Mouse (Mus musculus) midbrain, embryonic 14.5 days (tissue): Measurements from ENCODE around the gene Gng3. TPM values are rescaled to one million over a fixed set of nuclear protein-coding genes. Genes with fewer than 3 reads are reported as not detected.
A peak's percentile ranks its signal among the peaks of the same experiment; 100 is the strongest.

Experiments
- ATAC-seq: fragments of 200-750 bp; cut with Nextera tagmentation; 2 replicates; pipeline ENCODE4 v1.8.0; 2017; ENCODE audit warnings: moderate number of reproducible peaks, moderate library complexity; ENCODE audit not compliant: low FRiP score, low TSS enrichment
- DNase-seq: peaks from one replicate; pipeline ENCODE4 v3.0.0-alpha.2; 2015
- H3K27ac ChIP-seq: fragments of 300-500 bp; sonication (generic); replicated peaks from 2 replicates; pipeline ENCODE4 v1.5.1; 2014; ENCODE audit warnings: mild to moderate bottlenecking, low read depth, low read length, moderate library complexity
- H3K27me3 ChIP-seq: fragments of 300-500 bp; sonication (generic); 2 replicates; pipeline ENCODE4 v1.6.1; 2014; ENCODE audit warnings: low read length, control low read depth, mixed read lengths; ENCODE audit not compliant: control insufficient read depth, insufficient read depth
- H3K36me3 ChIP-seq: fragments of 300-500 bp; sonication (generic); 2 replicates; pipeline ENCODE4 v1.6.1; 2014; ENCODE audit warnings: low read length, control low read depth; ENCODE audit not compliant: control insufficient read depth, insufficient read depth
- H3K4me1 ChIP-seq: fragments of 300-500 bp; sonication (generic); 2 replicates; pipeline ENCODE4 v1.6.1; 2014; ENCODE audit warnings: mild to moderate bottlenecking, antibody characterized with exemption, low read length, control low read depth; ENCODE audit not compliant: control insufficient read depth, insufficient read depth
- H3K4me2 ChIP-seq: fragments of 300-500 bp; sonication (generic); 2 replicates; pipeline ENCODE4 v1.6.1; 2014; ENCODE audit warnings: mild to moderate bottlenecking, low read length, moderate library complexity
- H3K4me3 ChIP-seq: fragments of 300-500 bp; sonication (generic); replicated peaks from 2 replicates; pipeline ENCODE4 v1.5.1; 2014; ENCODE audit warnings: low read depth, low read length
- H3K9ac ChIP-seq: fragments of 300-500 bp; sonication (generic); replicated peaks from 2 replicates; pipeline ENCODE4 v1.6.1; 2014; ENCODE audit warnings: mild to moderate bottlenecking, low read length, moderate library complexity
- H3K9me3 ChIP-seq: fragments of 300-500 bp; sonication (generic); 2 replicates; pipeline ENCODE4 v1.6.1; 2016; ENCODE audit warnings: low read length, control low read depth, mixed read lengths; ENCODE audit not compliant: control insufficient read depth
- WGBS: fragments of 180-500 bp; shearing (Covaris S2); extraction: QIAGEN DNeasy Blood & Tissue Kit; methylation state at CpG from one replicate; pipeline ENCODE4 v1.1.7; 2014; 5-methylcytosine and 5-hydroxymethylcytosine counted together
- polyA plus RNA-seq: library from polyadenylated mRNA; unstranded; fragments of >200 nt; fragmentation: Nextera tagmentation; extraction: Ambion mirVana; gene quantifications from 2 replicates; pipeline ENCODE4 v1.2.1, GENCODE M21; 2014

The Gng3 gene
- polyA plus RNA-seq, 1 experiment from 2014 or later, result 466 TPM

GRCm38 (mm10) chr19:8852236-8852928 is 13.4 kb upstream of the Gng3 start:
- Histone ChIP-seq H3K27me3 (no peaks in the 10 kb centered on the region), H3K4me1 (no peaks in the 10 kb centered on the region), H3K27ac (no peak overlapping the region), H3K9ac (no peak overlapping the region), H3K4me2 (no peak overlapping the region), H3K36me3 (peaks cover 17% of the 10 kb centered on the region), H3K9me3 (no peaks in the 10 kb centered on the region), H3K4me3 (no peak overlapping the region)
- WGBS, result 63% methylated on average over 10 of the region's 10 CpGs
- ATAC-seq (no peak), DNase-seq (no peak)

- no peaks in the 10 kb centered on the region for H3K9me3 ChIP-seq
- DNase-seq (no peak), ATAC-seq (no peak)
- no peak overlapping the region for H3K27ac ChIP-seq
- H3K9ac ChIP-seq, result no peak overlapping the region
- peaks cover 25% of the 10 kb centered on the region for H3K36me3 ChIP-seq
- H3K4me3 ChIP-seq, result no peak overlapping the region
- H3K4me2 ChIP-seq, result no peak overlapping the region
- no peaks in the 10 kb centered on the region for H3K27me3 ChIP-seq
- 50% methylated on average over 7 of the region's 7 CpGs for WGBS
- no peaks in the 10 kb centered on the region for H3K4me1 ChIP-seq
These were observed 12.6 kb upstream of the Gng3 start for GRCm38 (mm10) chr19:8851639-8852038.

GRCm38 (mm10) chr19:8850402-8850901 is 11.5 kb upstream of the Gng3 start, which contains the start of gene Lrrn4cl:
Lrrn4cl (plus strand) TSS chr19:8850768.
- peaks cover 37% of the 10 kb centered on the region for H3K36me3 ChIP-seq
- no peaks in the 10 kb centered on the region for H3K27me3 ChIP-seq
- H3K27ac ChIP-seq, result no peak within 1 kb of the TSS
- whole genome bisulfite sequencing, result 39% methylated on average over 7 of the region's 7 CpGs
- no peaks in the 10 kb centered on the region for H3K4me1 ChIP-seq
- no peak within 1 kb of the TSS for H3K4me3 ChIP-seq
- no peak for ATAC-seq
- no peak within 1 kb of the TSS for H3K9ac ChIP-seq
- H3K4me2 ChIP-seq, result no peak within 1 kb of the TSS
- no peaks in the 10 kb centered on the region for H3K9me3 ChIP-seq
- DNase-seq, result peak; percentile 9

GRCm38 (mm10) chr19:8848356-8848755 is 9.4 kb upstream of the Gng3 start:
- H3K36me3 ChIP-seq, result peaks cover 50% of the 10 kb centered on the region
- 80% methylated on average over 5 of the region's 5 CpGs for WGBS

GRCm38 (mm10) chr19:8844371-8845129 is 5.6 kb upstream of the Gng3 start:
- Histone ChIP-seq H3K9ac (no peak overlapping the region), H3K27ac (no peak overlapping the region), H3K36me3 (peaks cover 61% of the 10 kb centered on the region), H3K9me3 (no peaks in the 10 kb centered on the region), H3K4me3 (no peak overlapping the region), H3K27me3 (no peaks in the 10 kb centered on the region), H3K4me2 (no peak overlapping the region), H3K4me1 (peaks cover 14% of the 10 kb centered on the region)
- ATAC-seq (no peak), DNase-seq (peak; percentile 92)
- WGBS, result 48% methylated on average over 5 of the region's 5 CpGs

More at GRCm38 (mm10) chr19:8848356-8848755, 9.4 kb upstream of the Gng3 start:
- Histone ChIP-seq H3K9ac (no peak overlapping the region), H3K27ac (no peak overlapping the region), H3K4me3 (no peak overlapping the region), H3K9me3 (no peaks in the 10 kb centered on the region), H3K4me1 (no peaks in the 10 kb centered on the region), H3K4me2 (no peak overlapping the region), H3K27me3 (no peaks in the 10 kb centered on the region)
- no peak for ATAC-seq
- DNase-seq, result no peak

- Histone ChIP-seq H3K9me3 (no peaks in the 10 kb centered on the region), H3K36me3 (peaks cover 50% of the 10 kb centered on the region), H3K27ac (no peak overlapping the region), H3K27me3 (no peaks in the 10 kb centered on the region), H3K4me1 (peaks cover 18% of the 10 kb centered on the region), H3K4me2 (no peak overlapping the region), H3K4me3 (no peak overlapping the region), H3K9ac (no peak overlapping the region)
- WGBS, result 90% methylated on average over 6 of the region's 6 CpGs
- no peak for DNase-seq
- ATAC-seq, result no peak
These were observed 4.0 kb upstream of the Gng3 start for GRCm38 (mm10) chr19:8842961-8843360.

- Histone ChIP-seq H3K27me3 (no peaks in the 10 kb centered on the region), H3K4me1 (peaks cover 25% of the 10 kb centered on the region), H3K9me3 (no peaks in the 10 kb centered on the region), H3K4me3 (peak overlapping the region; percentile 68), H3K27ac (no peak overlapping the region), H3K4me2 (peak overlapping the region; percentile 81), H3K9ac (peak overlapping the region; percentile 86), H3K36me3 (peaks cover 33% of the 10 kb centered on the region)
- no peak for ATAC-seq
- no peak for DNase-seq
- 92% methylated on average over 7 of the region's 7 CpGs for WGBS
These were observed 2.0 kb upstream of the Gng3 start for GRCm38 (mm10) chr19:8841012-8841411.

GRCm38 (mm10) chr19:8839908-8840791 is 1.2 kb upstream of the Gng3 start:
- ATAC-seq, result peak; percentile 22; the same call in 1 of the 2 replicates
- H3K4me2 ChIP-seq, result peak overlapping the region; percentile 81
- H3K36me3 ChIP-seq, result peaks cover 32% of the 10 kb centered on the region
- H3K27me3 ChIP-seq, result no peaks in the 10 kb centered on the region
- peak; percentile 82 for DNase-seq
- peak overlapping the region; percentile 86 for H3K9ac ChIP-seq
- WGBS, result 9% methylated on average over 29 of the region's 29 CpGs
- H3K9me3 ChIP-seq, result no peaks in the 10 kb centered on the region
- peak overlapping the region; percentile 99 for H3K27ac ChIP-seq
- H3K4me3 ChIP-seq, result peak overlapping the region; percentile 68
- peaks cover 25% of the 10 kb centered on the region for H3K4me1 ChIP-seq
